Mouse (Mus musculus): Measurements from ENCODE around the gene Slc35b1. TPM values are rescaled to one million over a fixed set of nuclear protein-coding genes. Genes with fewer than 3 reads are reported as not detected.
A peak's percentile ranks its signal among the peaks of the same experiment; 100 is the strongest.
"Not testable (repeated sequence)": the region's sequence is repeated elsewhere in the genome, so short reads cannot be mapped to it uniquely, and the experiment has no call there.

Gene Slc35b1
- polyA plus RNA-seq, 1 experiment from 2014 or later = 147 TPM

DNA sequence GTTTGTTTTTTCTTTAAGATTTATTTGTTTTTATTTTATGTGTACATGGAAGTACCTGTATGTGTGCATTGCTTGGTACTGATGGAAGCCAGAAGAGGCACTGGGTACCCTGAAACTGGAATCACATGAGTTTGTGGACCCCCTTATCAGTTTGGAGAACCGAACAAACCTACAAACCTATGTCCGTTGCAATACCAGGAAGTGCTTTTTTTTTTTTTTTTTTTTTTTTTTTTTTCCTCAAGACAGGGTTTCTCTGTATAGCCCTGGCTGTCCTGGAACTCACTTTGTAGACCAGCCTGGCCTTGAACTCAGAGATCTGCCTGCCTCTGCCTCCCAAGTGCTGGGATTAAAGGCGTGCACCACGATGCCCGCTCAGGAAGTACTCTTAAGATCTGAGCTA, 21.9 kb downstream of the Slc35b1 start:
- H3K9ac ChIP-seq (ENCODE audit: low read depth, low read length); ATAC-seq; H3K4me1 ChIP-seq (ENCODE audit: control insufficient read depth, insufficient read depth, low read depth, low read length); H3K4me2 ChIP-seq (ENCODE audit: low read length); H3K4me3 ChIP-seq (ENCODE audit: low read length); H3K27ac ChIP-seq (ENCODE audit: low read depth, low read length); H3K9me3 ChIP-seq (ENCODE audit: control insufficient read depth, low read length); H3K36me3 ChIP-seq (ENCODE audit: control insufficient read depth, insufficient read depth, low read length); H3K27me3 ChIP-seq (replicated peaks; ENCODE audit: control insufficient read depth, insufficient read depth, low read length): not testable (repeated sequence)
- WGBS = 97% methylated on average over 5 of the region's 5 CpGs

DNA sequence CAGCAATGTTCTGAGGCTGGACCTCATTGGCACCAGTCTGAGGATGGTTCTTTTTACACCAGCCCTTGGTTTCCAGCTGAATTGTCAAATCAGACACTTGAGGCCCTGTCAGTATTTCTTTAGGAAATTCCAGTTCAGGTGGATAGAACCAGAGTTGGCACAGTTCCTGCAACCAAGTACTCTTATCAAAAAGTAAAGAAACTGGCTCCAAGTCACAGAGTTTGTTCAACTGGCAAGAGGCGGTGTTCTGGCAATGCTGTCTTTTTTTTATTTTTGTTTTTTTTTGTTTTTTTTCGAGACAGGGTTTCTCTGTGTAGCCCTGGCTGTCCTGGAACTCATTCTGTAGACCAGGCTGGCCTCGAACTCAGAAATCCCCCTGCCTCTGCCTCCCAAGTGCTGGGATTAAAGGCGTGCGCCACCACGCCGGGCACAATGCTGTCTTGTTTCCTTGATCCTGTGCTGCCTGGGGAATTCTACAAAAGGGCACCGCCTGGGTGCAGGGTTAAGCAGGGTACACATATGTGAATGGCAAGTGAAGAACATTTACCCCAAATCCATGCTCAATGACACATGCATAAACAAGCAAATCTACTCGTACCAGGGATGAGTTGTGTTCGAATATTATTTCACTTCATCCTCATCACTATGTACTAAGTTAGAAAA, 25.1 kb downstream of the Slc35b1 start:
- Histone ChIP-seq H3K27ac (ENCODE audit: low read depth, low read length) (no peak overlapping the region), H3K4me3 (ENCODE audit: low read length) (no peak overlapping the region), H3K9ac (ENCODE audit: low read depth, low read length) (no peak overlapping the region), H3K4me1 (ENCODE audit: control insufficient read depth, insufficient read depth, low read depth, low read length) (peaks cover 3% of the 10 kb centered on the region; the same call in 1 of the 2 replicates), H3K27me3 (replicated peaks; ENCODE audit: control insufficient read depth, insufficient read depth, low read length) (no peaks in the 10 kb centered on the region), H3K4me2 (ENCODE audit: low read length) (no peak overlapping the region), H3K9me3 (ENCODE audit: control insufficient read depth, low read length) (no peaks in the 10 kb centered on the region), H3K36me3 (ENCODE audit: control insufficient read depth, insufficient read depth, low read length) (no peaks in the 10 kb centered on the region)
- WGBS = 89% methylated on average over 10 of the region's 10 CpGs
- ATAC-seq = no peak

DNA sequence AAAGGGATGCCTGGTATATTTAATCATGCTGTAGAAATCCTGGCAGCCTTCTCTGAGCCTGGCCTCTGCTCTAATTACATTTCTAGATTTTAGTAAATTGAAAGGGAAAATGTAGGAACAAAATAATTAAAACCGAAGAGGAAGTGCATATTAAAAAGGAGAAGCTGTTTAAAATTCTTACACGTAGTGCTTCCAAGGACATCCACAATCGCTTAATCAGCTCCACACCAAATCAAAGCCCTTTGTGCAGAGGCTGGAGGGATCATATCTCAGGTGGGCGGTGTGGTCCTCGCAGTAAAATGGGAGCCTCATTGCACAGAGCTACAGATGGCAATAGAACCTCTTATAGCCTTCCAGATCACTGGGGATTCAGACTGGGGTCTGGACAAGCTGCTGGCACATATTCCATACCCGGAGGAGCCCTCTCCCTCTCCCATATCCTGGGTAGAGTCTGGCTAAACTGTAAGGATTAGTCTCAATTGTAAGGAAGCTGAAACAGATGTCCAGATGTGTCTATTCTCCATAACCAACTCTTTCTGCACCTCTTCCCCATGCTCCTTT, 27.0 kb downstream of the Slc35b1 start:
- Histone ChIP-seq H3K36me3 (ENCODE audit: control insufficient read depth, insufficient read depth, low read length) (no peaks in the 10 kb centered on the region), H3K4me3 (ENCODE audit: low read length) (no peak overlapping the region), H3K9ac (ENCODE audit: low read depth, low read length) (no peak overlapping the region), H3K9me3 (ENCODE audit: control insufficient read depth, low read length) (no peaks in the 10 kb centered on the region), H3K27ac (ENCODE audit: low read depth, low read length) (peak overlapping the region; percentile 44; the same call in 1 of the 2 replicates), H3K4me1 (ENCODE audit: control insufficient read depth, insufficient read depth, low read depth, low read length) (peaks cover 19% of the 10 kb centered on the region), H3K4me2 (ENCODE audit: low read length) (no peak overlapping the region), H3K27me3 (replicated peaks; ENCODE audit: control insufficient read depth, insufficient read depth, low read length) (no peaks in the 10 kb centered on the region)
- no peak for ATAC-seq
- WGBS = 50% methylated on average over 6 of the region's 6 CpGs

DNA sequence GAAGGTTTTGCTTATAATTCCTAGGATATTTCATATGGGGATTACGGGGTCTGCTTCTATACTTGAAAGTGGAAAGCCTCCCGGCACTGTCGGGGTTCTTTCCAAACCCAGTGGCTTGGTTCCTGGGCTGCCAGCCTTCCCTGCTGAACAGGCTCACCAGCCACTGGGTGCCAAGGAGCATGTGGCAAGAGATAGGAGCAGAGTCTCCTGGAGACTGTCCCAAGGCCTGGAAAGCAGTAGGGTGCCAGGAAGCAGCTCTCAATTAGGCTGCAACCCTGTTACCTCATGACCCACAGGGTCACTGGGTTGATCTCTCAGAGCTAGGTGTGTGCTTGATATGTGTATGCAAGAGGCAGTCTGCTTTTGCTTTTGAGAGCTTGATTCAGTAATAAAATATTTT, 28.1 kb downstream of the Slc35b1 start:
- Histone ChIP-seq H3K36me3 (ENCODE audit: control insufficient read depth, insufficient read depth, low read length) (no peaks in the 10 kb centered on the region), H3K27ac (ENCODE audit: low read depth, low read length) (no peak overlapping the region), H3K4me3 (ENCODE audit: low read length) (no peak overlapping the region), H3K9ac (ENCODE audit: low read depth, low read length) (no peak overlapping the region), H3K4me2 (ENCODE audit: low read length) (no peak overlapping the region), H3K27me3 (replicated peaks; ENCODE audit: control insufficient read depth, insufficient read depth, low read length) (no peaks in the 10 kb centered on the region), H3K4me1 (ENCODE audit: control insufficient read depth, insufficient read depth, low read depth, low read length) (peaks cover 21% of the 10 kb centered on the region), H3K9me3 (ENCODE audit: control insufficient read depth, low read length) (no peaks in the 10 kb centered on the region)
- WGBS = 87% methylated on average over 3 of the region's 3 CpGs
- ATAC-seq = no peak

DNA sequence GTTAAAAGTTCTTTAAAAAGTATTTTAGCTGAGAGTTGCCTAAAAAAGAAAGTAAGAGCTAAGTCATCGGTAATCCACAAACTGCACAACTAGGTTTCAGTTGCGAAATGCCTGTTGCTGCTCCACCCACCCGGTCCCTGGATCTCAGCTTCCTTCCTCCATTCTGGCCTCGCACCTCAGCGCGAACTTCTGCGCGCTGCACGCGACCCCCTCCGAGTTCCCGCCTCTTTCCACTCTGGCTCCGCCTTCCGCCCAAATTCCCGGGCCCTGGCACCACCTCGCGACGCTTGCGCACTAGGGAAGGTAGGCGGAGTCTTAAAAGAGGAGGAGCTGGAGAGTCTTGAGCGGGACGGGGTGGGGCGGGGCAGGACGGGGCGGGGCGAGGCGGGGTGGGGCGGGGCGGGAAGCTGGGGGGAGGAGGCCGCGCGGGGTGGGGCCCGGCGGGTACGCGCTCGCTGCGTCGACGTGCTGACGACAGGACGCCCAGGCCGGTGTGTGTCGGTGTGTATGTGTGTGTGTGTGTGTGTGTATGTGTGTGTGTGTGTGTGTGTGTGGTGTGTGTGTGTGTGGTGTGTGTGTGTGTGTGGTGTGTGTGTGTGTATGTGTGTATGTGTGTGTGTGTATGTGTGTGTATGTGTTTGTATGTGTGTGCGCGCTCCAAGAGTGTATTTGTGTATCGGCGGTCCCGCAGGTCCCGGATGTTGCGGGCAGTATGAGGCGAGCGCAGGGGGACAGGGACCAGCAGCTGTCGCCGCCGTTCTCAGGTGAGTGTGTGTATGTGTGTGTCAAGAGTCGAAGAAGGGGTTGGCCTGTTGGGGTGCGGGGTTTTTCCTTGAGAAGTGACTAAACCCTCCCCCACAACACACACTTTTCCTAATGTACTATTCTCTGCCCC, 29.4 kb downstream of the Slc35b1 start, which contains the start of gene Spop:
Spop (plus strand) TSS at position 440 of the 895 bp plus-strand sequence.
- H3K9ac ChIP-seq (ENCODE audit: low read depth, low read length) = peak within 1 kb of the TSS; percentile 79
- peak within 1 kb of the TSS; percentile 88 for H3K4me2 ChIP-seq (ENCODE audit: low read length)
- H3K9me3 ChIP-seq (ENCODE audit: control insufficient read depth, low read length) = no peaks in the 10 kb centered on the region
- peak; percentile 86 for ATAC-seq
- H3K4me1 ChIP-seq (ENCODE audit: control insufficient read depth, insufficient read depth, low read depth, low read length) = peaks cover 21% of the 10 kb centered on the region
- H3K4me3 ChIP-seq (ENCODE audit: low read length) = peak within 1 kb of the TSS; percentile 69
- peak within 1 kb of the TSS; percentile 94 for H3K27ac ChIP-seq (ENCODE audit: low read depth, low read length)
- 1% methylated on average over 53 of the region's 58 CpGs for WGBS
- no peaks in the 10 kb centered on the region for H3K36me3 ChIP-seq (ENCODE audit: control insufficient read depth, insufficient read depth, low read length)
- no peaks in the 10 kb centered on the region for H3K27me3 ChIP-seq (replicated peaks; ENCODE audit: control insufficient read depth, insufficient read depth, low read length)

DNA sequence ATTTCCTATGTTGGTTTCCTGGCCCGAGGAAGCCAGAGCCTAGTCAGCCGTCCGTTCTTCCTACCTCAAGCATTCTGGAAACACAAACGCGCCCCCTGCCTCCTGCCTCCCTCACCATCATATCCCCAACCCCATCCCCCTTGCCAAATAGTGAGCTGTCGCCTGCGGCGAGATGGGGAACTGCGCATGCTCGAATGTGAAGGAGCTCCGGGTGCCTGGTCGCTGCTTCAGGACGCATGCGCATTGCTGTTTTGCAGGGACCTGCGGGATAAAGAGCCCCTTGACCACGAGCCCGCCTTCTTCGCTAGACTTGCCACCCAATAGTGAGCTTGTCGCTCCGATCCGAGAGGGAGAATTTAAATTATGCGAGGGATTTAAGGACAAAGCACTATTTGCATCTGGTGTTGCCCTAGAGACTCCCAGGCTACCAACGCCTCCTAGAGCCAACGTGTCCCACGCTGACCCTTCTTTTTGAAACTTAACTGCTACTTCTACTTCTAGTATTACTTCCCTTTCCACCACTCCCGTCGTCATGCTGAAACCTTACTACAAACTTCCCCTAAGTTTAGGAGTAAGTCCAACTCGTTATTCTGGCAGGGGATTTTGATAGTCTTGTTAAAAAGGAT, 30.2 kb downstream of the Slc35b1 start:
- Histone ChIP-seq H3K36me3 (ENCODE audit: control insufficient read depth, insufficient read depth, low read length) (no peaks in the 10 kb centered on the region), H3K27ac (ENCODE audit: low read depth, low read length) (peak overlapping the region; percentile 94), H3K4me2 (ENCODE audit: low read length) (peak overlapping the region; percentile 88), H3K9ac (ENCODE audit: low read depth, low read length) (peak overlapping the region; percentile 79), H3K27me3 (replicated peaks; ENCODE audit: control insufficient read depth, insufficient read depth, low read length) (no peaks in the 10 kb centered on the region), H3K9me3 (ENCODE audit: control insufficient read depth, low read length) (no peaks in the 10 kb centered on the region), H3K4me1 (ENCODE audit: control insufficient read depth, insufficient read depth, low read depth, low read length) (peaks cover 21% of the 10 kb centered on the region), H3K4me3 (ENCODE audit: low read length) (peak overlapping the region; percentile 69)
- WGBS = 0% methylated on average over 28 of the region's 28 CpGs
- peak; percentile 92 for ATAC-seq

DNA sequence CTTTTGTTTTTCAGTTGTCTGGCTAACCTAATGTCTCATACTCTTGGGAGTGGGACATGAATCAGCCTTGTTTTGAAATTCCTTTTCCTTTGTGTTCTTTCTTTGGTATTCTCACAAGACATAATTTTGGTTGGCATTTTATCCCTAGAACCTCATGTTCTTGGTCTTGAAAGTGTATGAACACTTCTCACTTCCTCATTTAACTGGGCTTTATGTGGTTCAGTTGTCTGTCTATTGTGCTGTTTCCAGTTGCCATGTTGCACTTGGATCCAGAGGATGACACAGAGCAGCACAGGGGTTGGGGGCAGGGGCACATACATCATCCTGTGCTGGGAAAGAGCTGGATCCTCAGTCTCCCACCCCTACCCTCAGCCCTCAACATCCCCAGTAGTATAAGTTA, 31.4 kb downstream of the Slc35b1 start:
- no peaks in the 10 kb centered on the region for H3K27me3 ChIP-seq (replicated peaks; ENCODE audit: control insufficient read depth, insufficient read depth, low read length)
- ATAC-seq = no peak
- peak overlapping the region; percentile 88 for H3K4me2 ChIP-seq (ENCODE audit: low read length)
- H3K9me3 ChIP-seq (ENCODE audit: control insufficient read depth, low read length) = no peaks in the 10 kb centered on the region
- no peak overlapping the region for H3K9ac ChIP-seq (ENCODE audit: low read depth, low read length)
- no peak overlapping the region for H3K27ac ChIP-seq (ENCODE audit: low read depth, low read length)
- H3K4me3 ChIP-seq (ENCODE audit: low read length) = no peak overlapping the region
- H3K4me1 ChIP-seq (ENCODE audit: control insufficient read depth, insufficient read depth, low read depth, low read length) = peaks cover 21% of the 10 kb centered on the region
- no peaks in the 10 kb centered on the region for H3K36me3 ChIP-seq (ENCODE audit: control insufficient read depth, insufficient read depth, low read length)

DNA sequence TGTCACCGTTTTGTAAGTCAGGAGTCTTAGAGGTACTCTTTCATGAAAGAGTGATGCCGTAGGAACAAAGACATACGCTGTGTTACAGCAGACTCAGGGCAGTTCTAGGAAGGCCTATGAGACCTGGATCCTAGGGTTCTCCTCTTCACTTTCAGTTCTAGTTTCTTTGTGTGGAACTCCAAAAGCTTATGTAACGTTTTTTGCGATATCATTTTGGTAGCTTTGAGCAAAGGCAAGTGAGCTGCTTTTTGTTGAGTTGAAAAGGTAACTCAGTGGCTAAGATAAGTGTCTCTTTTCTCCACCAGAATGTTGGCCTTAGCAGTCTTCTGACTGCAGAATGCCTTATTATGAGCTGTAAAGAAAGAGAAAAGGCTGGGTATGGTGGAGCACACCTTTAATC, 32.8 kb downstream of the Slc35b1 start:
- H3K36me3 ChIP-seq (ENCODE audit: control insufficient read depth, insufficient read depth, low read length) = no peaks in the 10 kb centered on the region
- H3K4me1 ChIP-seq (ENCODE audit: control insufficient read depth, insufficient read depth, low read depth, low read length) = peaks cover 17% of the 10 kb centered on the region
- H3K9ac ChIP-seq (ENCODE audit: low read depth, low read length) = no peak overlapping the region
- no peaks in the 10 kb centered on the region for H3K27me3 ChIP-seq (replicated peaks; ENCODE audit: control insufficient read depth, insufficient read depth, low read length)
- no peak overlapping the region for H3K27ac ChIP-seq (ENCODE audit: low read depth, low read length)
- H3K4me3 ChIP-seq (ENCODE audit: low read length) = no peak overlapping the region
- H3K4me2 ChIP-seq (ENCODE audit: low read length) = no peak overlapping the region
- 92% methylated on average over 5 of the region's 5 CpGs for WGBS
- no peaks in the 10 kb centered on the region for H3K9me3 ChIP-seq (ENCODE audit: control insufficient read depth, low read length)
- no peak for ATAC-seq

Measured in hindbrain, embryonic 16.5 days (tissue).